Mouse (Mus musculus): Measurements from ENCODE around the gene Tmem135. TPM values are rescaled to one million over a fixed set of nuclear protein-coding genes. Genes with fewer than 3 reads are reported as not detected.

The Tmem135 gene
- polyA plus RNA-seq, 1 experiment = 27.6 TPM

DNA sequence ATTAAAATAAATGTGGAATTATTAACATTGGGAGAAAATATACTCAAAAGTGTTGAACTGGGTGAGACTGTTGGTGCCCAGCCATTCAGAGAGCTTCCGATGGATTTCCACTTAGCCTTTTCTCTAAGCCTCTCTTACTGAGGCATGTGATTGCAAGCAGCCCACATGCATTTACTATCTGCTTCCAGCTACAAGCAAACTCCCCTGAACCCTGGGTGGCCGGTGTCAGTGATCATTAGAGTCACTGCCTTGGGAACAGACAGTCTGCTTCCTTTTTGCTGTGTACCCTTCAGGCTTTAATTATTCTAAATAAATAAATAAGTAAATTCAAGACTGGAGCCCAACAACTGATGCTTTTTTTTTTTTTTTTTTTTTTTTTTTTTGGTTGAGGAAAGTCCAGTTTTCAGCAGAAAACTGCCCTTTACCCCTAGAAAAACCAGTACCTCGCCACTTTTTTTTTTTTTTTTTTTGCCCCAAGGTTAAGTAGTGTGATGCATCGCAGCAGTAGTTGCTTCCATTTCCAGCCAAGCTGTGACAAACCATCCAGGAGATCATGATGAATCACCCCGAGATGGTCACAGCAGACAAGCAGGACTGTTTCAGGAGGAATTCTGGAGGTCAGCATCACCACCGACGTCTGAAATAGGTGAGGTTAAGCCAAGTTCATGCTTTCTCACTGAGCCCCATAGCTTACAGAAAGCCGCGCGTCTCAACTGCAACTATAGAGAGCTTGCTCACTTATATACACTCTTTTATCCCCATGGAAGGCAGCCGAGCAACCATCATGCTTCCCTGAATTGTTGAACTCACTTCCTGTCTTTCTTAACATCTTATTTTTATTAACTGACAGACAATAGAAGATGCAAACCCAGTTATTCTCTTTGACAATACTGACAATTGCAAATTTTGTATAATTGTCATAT, 22.0 kb upstream of the Tmem135 start:
- DNase-seq (ENCODE audit: low read depth in 1 of 2, low spot score in 2 of 2) = no peak
- Histone ChIP-seq H3K4me3 (ENCODE audit: extremely low read depth, insufficient read depth, insufficient read length) (no peak overlapping the region), H3K4me1 (ENCODE audit: control insufficient read depth, insufficient read depth, insufficient read length) (no peaks in the 10 kb centered on the region), H3K36me3 (ENCODE audit: control insufficient read depth, insufficient read depth, low read length) (no peaks in the 10 kb centered on the region), H3K27me3 (ENCODE audit: control insufficient read depth, insufficient read depth, low read length) (no peaks in the 10 kb centered on the region), H3K27ac (ENCODE audit: insufficient read depth, low read length) (no peak overlapping the region)
- no peak for TF ChIP-seq CTCF (IDR thresholded peaks at IDR 0.05; ENCODE audit: extremely low read depth, insufficient read depth, insufficient read length, insufficient replicate concordance)
- no peak for TF ChIP-seq POLR2A (IDR thresholded peaks at IDR 0.05; ENCODE audit: low read depth, low read length)
- 71% methylated on average over 11 of the region's 11 CpGs for WGBS

DNA sequence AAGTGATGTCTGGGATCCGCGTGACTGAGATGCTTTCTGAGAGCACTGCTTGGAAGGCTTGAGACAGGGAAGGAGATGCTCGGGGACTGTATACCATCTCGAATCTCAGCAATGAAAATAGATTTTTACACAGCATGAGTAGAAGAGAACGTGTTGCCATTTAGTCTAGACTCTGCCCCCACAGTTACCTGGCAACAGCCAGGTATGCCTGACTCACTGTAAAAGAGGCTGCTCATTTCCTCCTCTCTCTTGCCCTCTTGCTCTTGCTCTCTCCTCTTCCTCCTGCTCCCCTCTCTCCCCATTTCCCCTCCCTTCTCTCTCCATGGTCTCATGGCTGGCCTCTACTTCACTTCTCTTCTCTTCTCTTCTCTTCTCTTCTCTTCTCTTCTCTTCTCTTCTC, 20.6 kb upstream of the Tmem135 start:
- Histone ChIP-seq H3K4me1 (ENCODE audit: control insufficient read depth, insufficient read depth, insufficient read length) (no peaks in the 10 kb centered on the region), H3K27ac (ENCODE audit: insufficient read depth, low read length) (no peak overlapping the region), H3K4me3 (ENCODE audit: extremely low read depth, insufficient read depth, insufficient read length) (no peak overlapping the region), H3K27me3 (ENCODE audit: control insufficient read depth, insufficient read depth, low read length) (no peaks in the 10 kb centered on the region), H3K36me3 (ENCODE audit: control insufficient read depth, insufficient read depth, low read length) (no peaks in the 10 kb centered on the region)
- DNase-seq (ENCODE audit: low read depth in 1 of 2, low spot score in 2 of 2) = no peak
- WGBS = 80% methylated on average over 5 of the region's 5 CpGs
- TF ChIP-seq POLR2A (IDR thresholded peaks at IDR 0.05; ENCODE audit: low read depth, low read length) (no peak), CTCF (IDR thresholded peaks at IDR 0.05; ENCODE audit: extremely low read depth, insufficient read depth, insufficient read length, insufficient replicate concordance) (no peak)

DNA sequence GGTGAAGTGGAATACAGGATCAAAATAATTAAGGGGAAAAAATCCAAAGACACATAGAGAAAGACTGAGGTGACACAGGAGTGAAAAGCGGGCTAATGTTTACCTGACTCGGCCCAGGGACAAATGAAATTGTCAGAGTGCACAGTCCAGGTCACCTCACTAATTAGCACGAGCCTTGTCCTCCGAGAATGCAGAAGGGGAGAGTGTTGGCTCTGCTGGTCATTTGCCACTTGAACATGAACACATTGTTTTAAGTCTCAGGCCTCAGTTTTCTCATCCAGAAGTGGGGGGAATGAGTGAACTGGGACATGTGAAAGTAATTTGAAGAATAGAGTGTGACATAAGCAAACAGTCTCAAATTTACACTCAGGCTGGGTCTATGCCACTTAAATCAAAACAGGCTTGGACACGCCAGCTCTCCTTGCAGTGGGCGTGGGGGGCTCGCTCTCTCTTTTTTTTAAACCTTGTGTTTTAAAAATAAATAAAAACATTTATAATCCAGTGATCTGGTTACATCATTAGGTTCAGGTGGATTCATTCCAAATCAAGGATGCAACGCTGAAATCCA, 19.8 kb upstream of the Tmem135 start:
- no peak for DNase-seq (ENCODE audit: low read depth in 1 of 2, low spot score in 2 of 2)
- Histone ChIP-seq H3K27ac (ENCODE audit: insufficient read depth, low read length) (no peak overlapping the region), H3K4me3 (ENCODE audit: extremely low read depth, insufficient read depth, insufficient read length) (no peak overlapping the region), H3K27me3 (ENCODE audit: control insufficient read depth, insufficient read depth, low read length) (no peaks in the 10 kb centered on the region), H3K4me1 (ENCODE audit: control insufficient read depth, insufficient read depth, insufficient read length) (no peaks in the 10 kb centered on the region), H3K36me3 (ENCODE audit: control insufficient read depth, insufficient read depth, low read length) (no peaks in the 10 kb centered on the region)
- TF ChIP-seq CTCF (IDR thresholded peaks at IDR 0.05; ENCODE audit: extremely low read depth, insufficient read depth, insufficient read length, insufficient replicate concordance) (no peak), POLR2A (IDR thresholded peaks at IDR 0.05; ENCODE audit: low read depth, low read length) (no peak)
- WGBS = 85% methylated on average over 8 of the region's 8 CpGs

DNA sequence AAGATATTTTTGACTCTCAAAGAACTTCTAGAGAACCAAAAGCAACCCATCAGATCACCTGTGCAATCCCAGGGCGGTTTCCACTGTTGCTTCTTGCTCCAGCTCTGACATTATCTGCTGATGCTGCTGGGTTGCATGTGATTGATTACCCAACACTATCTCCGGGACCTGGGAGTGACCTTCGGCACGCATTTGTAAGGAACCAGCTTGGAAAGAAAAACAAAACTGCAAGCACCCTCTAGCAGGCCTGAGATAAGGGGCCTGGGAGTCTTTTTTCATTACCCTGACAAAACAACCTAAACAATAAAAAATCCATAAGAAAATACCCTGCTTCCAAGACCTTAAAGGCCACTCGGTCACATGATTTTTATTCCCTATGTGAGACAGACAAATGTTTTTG, 19.2 kb upstream of the Tmem135 start:
- no peak for DNase-seq (ENCODE audit: low read depth in 1 of 2, low spot score in 2 of 2)
- 80% methylated on average over 5 of the region's 5 CpGs for WGBS
- Histone ChIP-seq H3K36me3 (ENCODE audit: control insufficient read depth, insufficient read depth, low read length) (no peaks in the 10 kb centered on the region), H3K4me1 (ENCODE audit: control insufficient read depth, insufficient read depth, insufficient read length) (no peaks in the 10 kb centered on the region), H3K27me3 (ENCODE audit: control insufficient read depth, insufficient read depth, low read length) (no peaks in the 10 kb centered on the region), H3K27ac (ENCODE audit: insufficient read depth, low read length) (no peak overlapping the region), H3K4me3 (ENCODE audit: extremely low read depth, insufficient read depth, insufficient read length) (no peak overlapping the region)
- TF ChIP-seq POLR2A (IDR thresholded peaks at IDR 0.05; ENCODE audit: low read depth, low read length) (no peak), CTCF (IDR thresholded peaks at IDR 0.05; ENCODE audit: extremely low read depth, insufficient read depth, insufficient read length, insufficient replicate concordance) (no peak)

DNA sequence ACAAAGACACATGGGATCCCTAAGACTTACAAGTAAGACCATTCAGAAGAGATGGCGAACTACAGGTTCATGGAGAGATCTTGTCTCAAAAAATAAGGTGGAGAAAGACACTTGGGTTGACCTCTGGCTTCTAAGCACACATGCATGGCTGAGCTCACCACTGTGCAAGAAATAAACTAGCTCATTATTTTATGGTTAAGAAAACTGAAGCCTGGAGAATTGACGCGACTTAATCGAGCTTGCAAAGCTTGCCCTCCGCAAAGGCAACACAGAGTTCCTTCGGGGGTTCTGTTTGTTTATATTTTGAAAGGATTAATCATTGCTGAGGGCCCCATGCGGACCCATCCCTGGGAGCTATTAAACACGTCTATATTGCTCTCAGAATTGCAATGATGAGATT, 18.6 kb upstream of the Tmem135 start:
- no peak for TF ChIP-seq POLR2A (IDR thresholded peaks at IDR 0.05; ENCODE audit: low read depth, low read length)
- TF ChIP-seq CTCF (IDR thresholded peaks at IDR 0.05; ENCODE audit: extremely low read depth, insufficient read depth, insufficient read length, insufficient replicate concordance) = no peak
- WGBS = 82% methylated on average over 8 of the region's 8 CpGs
- Histone ChIP-seq H3K27me3 (ENCODE audit: control insufficient read depth, insufficient read depth, low read length) (no peaks in the 10 kb centered on the region), H3K36me3 (ENCODE audit: control insufficient read depth, insufficient read depth, low read length) (no peaks in the 10 kb centered on the region), H3K4me3 (ENCODE audit: extremely low read depth, insufficient read depth, insufficient read length) (no peak overlapping the region), H3K4me1 (ENCODE audit: control insufficient read depth, insufficient read depth, insufficient read length) (no peaks in the 10 kb centered on the region), H3K27ac (ENCODE audit: insufficient read depth, low read length) (no peak overlapping the region)
- no peak for DNase-seq (ENCODE audit: low read depth in 1 of 2, low spot score in 2 of 2)

DNA sequence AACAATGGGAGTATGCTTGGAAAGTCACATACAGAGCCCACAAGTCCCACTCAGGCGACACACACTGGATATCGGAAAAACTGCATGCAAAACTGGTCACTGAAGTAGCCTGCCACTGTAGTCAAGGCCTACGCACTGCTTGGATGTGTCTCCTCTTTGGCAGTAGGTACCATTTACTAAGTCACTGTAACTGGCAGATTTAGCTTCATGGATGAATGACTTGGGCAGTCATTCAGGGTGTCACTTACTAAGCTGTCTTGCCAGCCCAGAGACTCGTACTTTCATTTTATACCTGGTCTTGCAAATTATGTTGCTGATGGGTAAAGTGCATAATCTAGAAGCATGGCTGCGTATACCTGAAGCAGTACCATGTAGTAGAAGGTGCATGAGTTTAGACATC, 17.3 kb upstream of the Tmem135 start:
- Histone ChIP-seq H3K4me1 (ENCODE audit: control insufficient read depth, insufficient read depth, insufficient read length) (no peaks in the 10 kb centered on the region), H3K4me3 (ENCODE audit: extremely low read depth, insufficient read depth, insufficient read length) (no peak overlapping the region), H3K27ac (ENCODE audit: insufficient read depth, low read length) (no peak overlapping the region), H3K27me3 (ENCODE audit: control insufficient read depth, insufficient read depth, low read length) (no peaks in the 10 kb centered on the region), H3K36me3 (ENCODE audit: control insufficient read depth, insufficient read depth, low read length) (no peaks in the 10 kb centered on the region)
- DNase-seq (ENCODE audit: low read depth in 1 of 2, low spot score in 2 of 2) = no peak
- WGBS = 94% methylated on average over 5 of the region's 5 CpGs
- TF ChIP-seq POLR2A (IDR thresholded peaks at IDR 0.05; ENCODE audit: low read depth, low read length) (no peak), CTCF (IDR thresholded peaks at IDR 0.05; ENCODE audit: extremely low read depth, insufficient read depth, insufficient read length, insufficient replicate concordance) (no peak)

All from spleen, adult 2 months (tissue).